Mouse (Mus musculus): Measurements from ENCODE around the gene Cpeb4. TPM values are rescaled to one million over a fixed set of nuclear protein-coding genes. Genes with fewer than 3 reads are reported as not detected.
A peak's percentile ranks its signal among the peaks of the same experiment; 100 is the strongest.

Gene Cpeb4
- polyA plus RNA-seq, 1 experiment from 2014 or later, result 34.5 TPM

DNA sequence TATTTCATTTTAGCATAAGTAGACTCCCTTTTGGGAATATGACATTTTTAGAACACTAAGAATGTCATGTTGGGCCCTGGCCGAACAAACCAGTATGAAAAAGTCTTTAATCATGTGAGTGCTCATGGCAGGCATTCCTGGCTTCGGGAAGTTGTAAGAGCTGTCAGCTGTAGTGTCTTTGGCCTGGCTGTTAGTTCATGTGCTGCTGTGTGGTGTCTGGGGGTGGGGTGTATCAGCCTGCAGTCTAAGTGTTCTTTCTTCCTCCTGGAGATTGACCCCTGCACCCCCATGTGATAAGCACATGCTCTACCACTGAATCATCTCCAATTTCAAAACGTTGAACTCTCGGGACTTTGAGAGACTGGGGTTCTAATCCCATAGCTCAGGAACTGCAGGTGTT is 63.6 kb downstream of the Cpeb4 start:
- no peak overlapping the region for H3K9ac ChIP-seq (replicated peaks; ENCODE audit: low read length)
- no peaks in the 10 kb centered on the region for H3K9me3 ChIP-seq (ENCODE audit: control insufficient read depth, low read length)
- ATAC-seq (ENCODE audit: low FRiP score, low TSS enrichment), result no peak
- H3K4me2 ChIP-seq (ENCODE audit: low read length), result no peak overlapping the region
- peaks cover 36% of the 10 kb centered on the region for H3K36me3 ChIP-seq (ENCODE audit: control insufficient read depth, insufficient read depth, low read length)
- no peak overlapping the region for H3K4me3 ChIP-seq (replicated peaks; ENCODE audit: low read depth, low read length)
- H3K27ac ChIP-seq (replicated peaks; ENCODE audit: low read depth, low read length), result no peak overlapping the region
- H3K27me3 ChIP-seq (ENCODE audit: control insufficient read depth, insufficient read depth, low read length), result no peaks in the 10 kb centered on the region
- WGBS, result 58% methylated on average over 4 of the region's 4 CpGs
- H3K4me1 ChIP-seq (ENCODE audit: control insufficient read depth, insufficient read depth, low read length), result peaks cover 2% of the 10 kb centered on the region
- no peak for DNase-seq

DNA sequence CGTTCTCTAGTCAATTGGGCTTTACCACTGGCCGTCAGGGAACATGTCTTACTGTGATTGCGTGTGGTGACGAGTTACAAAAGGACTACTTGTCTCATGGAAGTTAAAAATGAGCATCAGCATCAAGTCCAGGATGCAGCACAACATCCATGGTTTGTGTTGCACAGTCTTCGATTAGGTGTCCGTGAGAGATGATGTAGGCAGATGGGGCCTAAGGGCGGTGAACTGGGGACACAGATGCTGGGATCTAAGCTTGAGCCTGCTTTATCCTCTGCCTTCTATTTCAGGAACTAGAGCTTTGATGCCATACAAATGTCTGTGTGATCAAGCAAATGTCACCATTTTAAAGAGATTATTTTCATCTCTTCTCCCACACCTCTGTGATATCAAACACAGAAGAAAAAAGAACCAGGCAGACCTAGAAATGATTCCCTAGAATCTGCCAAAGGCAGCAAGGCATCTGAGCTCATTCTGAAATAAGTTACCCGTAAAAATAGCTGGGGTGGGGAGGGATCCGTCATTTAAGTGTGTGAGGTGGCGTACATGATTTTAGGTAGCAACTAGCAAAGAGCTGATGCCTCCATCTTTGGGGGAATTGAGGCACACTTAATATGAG is 65.0 kb downstream of the Cpeb4 start:
- no peak overlapping the region for H3K27ac ChIP-seq (replicated peaks; ENCODE audit: low read depth, low read length)
- peaks cover 22% of the 10 kb centered on the region for H3K36me3 ChIP-seq (ENCODE audit: control insufficient read depth, insufficient read depth, low read length)
- 91% methylated on average over 10 of the region's 10 CpGs for WGBS
- no peaks in the 10 kb centered on the region for H3K9me3 ChIP-seq (ENCODE audit: control insufficient read depth, low read length)
- ATAC-seq (ENCODE audit: low FRiP score, low TSS enrichment) (no peak), DNase-seq (no peak)
- H3K4me3 ChIP-seq (replicated peaks; ENCODE audit: low read depth, low read length), result no peak overlapping the region
- no peaks in the 10 kb centered on the region for H3K27me3 ChIP-seq (ENCODE audit: control insufficient read depth, insufficient read depth, low read length)
- peaks cover 16% of the 10 kb centered on the region for H3K4me1 ChIP-seq (ENCODE audit: control insufficient read depth, insufficient read depth, low read length)
- H3K4me2 ChIP-seq (ENCODE audit: low read length), result no peak overlapping the region
- no peak overlapping the region for H3K9ac ChIP-seq (replicated peaks; ENCODE audit: low read length)

DNA sequence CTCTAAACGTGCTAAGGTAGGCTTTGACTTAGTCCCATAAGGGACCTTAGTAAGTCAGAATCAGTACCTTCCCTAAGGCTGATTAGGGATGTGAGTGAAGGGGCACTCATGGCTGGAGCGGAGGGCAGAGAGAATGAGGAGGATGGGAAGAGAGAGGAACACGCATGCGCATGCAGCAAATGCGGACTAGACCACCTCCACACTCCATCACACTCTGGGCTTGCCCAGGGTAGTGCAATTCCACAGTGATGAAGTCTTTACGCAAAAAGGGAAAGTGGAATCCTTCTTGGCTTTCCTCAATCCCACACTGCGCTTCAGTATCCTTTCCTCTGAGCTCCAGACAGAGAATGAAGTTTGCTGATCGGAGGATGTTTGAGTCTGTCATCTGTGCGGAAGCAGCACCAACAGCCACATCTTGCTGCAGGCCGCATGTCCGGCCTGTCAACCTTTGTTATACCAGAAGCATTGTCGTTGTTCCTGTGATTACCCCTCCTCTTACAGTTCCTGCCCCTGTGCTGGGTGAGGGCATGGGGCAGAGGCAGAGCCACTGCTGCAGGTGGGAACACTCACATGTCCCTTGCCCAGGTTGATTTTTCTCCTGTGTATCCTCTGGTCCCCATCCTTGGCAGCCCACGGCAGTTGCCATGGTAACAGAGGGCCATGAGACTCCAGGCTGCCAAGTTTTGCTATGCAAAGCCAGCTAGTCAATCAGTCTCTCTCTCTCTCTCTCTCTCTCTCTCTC is 69.1 kb downstream of the Cpeb4 start:
- Histone ChIP-seq H3K4me3 (replicated peaks; ENCODE audit: low read depth, low read length) (no peak overlapping the region), H3K9ac (replicated peaks; ENCODE audit: low read length) (peak overlapping the region; percentile 43; the same call in 1 of the 2 replicates), H3K4me1 (ENCODE audit: control insufficient read depth, insufficient read depth, low read length) (peaks cover 20% of the 10 kb centered on the region), H3K9me3 (ENCODE audit: control insufficient read depth, low read length) (no peaks in the 10 kb centered on the region), H3K36me3 (ENCODE audit: control insufficient read depth, insufficient read depth, low read length) (0 out of 2 replicates have a peak, but pooled peaks cover 3% of the 10 kb centered on the region), H3K27ac (replicated peaks; ENCODE audit: low read depth, low read length) (peak overlapping the region; percentile 86), H3K27me3 (ENCODE audit: control insufficient read depth, insufficient read depth, low read length) (no peaks in the 10 kb centered on the region), H3K4me2 (ENCODE audit: low read length) (peak overlapping the region; percentile 38)
- peak; percentile 93 for DNase-seq
- peak; percentile 79 for ATAC-seq (ENCODE audit: low FRiP score, low TSS enrichment)
- WGBS, result 56% methylated on average over 13 of the region's 13 CpGs

DNA sequence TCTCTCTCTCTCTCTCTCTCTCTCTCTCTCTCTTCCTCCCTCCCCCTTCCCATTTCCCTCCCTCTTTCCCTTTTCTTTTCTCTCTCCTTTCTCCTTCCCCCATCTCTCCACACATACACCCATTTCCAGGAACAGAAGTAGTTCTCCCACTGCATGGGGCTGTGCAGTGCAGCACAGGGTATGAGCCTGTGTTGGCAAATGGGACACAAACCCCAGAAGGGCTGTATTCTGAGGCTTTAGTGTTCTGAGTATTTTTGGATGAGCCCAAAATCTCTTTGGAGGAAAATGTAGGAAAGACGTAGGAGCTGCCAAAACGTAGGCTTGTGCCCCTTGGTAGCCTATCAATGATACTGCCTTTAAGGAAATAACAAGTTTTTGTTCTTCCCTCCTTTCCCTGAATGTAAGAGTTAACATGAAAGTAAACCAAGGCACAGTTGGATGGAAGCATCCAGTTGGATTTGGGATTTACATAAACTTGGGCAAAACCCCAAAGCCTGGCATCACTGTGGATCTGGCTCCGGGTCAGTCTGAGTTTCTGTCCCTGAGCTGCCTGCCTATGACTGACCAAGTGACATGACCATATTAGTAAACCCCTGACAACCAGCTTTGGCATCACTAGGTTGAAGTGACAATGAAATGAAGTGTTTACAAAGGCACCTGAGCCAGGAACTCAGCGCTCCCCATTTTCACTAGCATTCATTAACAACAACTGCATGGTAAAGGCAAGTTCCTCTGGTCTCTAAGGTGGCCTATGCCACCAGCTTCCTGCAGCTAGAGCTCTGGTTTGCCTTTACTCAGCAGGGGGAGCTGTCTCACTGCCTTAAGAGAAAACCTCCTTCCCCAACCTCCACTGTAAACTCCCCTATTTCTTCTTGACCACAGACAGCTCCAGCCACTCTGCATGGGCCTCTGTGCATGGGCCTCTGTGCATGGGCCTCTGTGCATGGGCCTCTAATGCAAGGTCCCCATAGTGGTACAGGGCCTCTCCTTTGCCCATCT is 69.9 kb downstream of the Cpeb4 start:
- H3K9ac ChIP-seq (replicated peaks; ENCODE audit: low read length), result no peak overlapping the region
- H3K27me3 ChIP-seq (ENCODE audit: control insufficient read depth, insufficient read depth, low read length), result no peaks in the 10 kb centered on the region
- H3K4me3 ChIP-seq (replicated peaks; ENCODE audit: low read depth, low read length), result no peak overlapping the region
- no peaks in the 10 kb centered on the region for H3K9me3 ChIP-seq (ENCODE audit: control insufficient read depth, low read length)
- peak; percentile 48 for DNase-seq
- no peaks in the 10 kb centered on the region for H3K36me3 ChIP-seq (ENCODE audit: control insufficient read depth, insufficient read depth, low read length)
- H3K27ac ChIP-seq (replicated peaks; ENCODE audit: low read depth, low read length), result peak overlapping the region; percentile 86
- H3K4me2 ChIP-seq (ENCODE audit: low read length), result peak overlapping the region; percentile 38; the same call in 1 of the 2 replicates
- H3K4me1 ChIP-seq (ENCODE audit: control insufficient read depth, insufficient read depth, low read length), result peaks cover 20% of the 10 kb centered on the region
- WGBS, result 79% methylated on average over 4 of the region's 4 CpGs
- peak; percentile 57; the same call in 1 of the 2 replicates for ATAC-seq (ENCODE audit: low FRiP score, low TSS enrichment)

DNA sequence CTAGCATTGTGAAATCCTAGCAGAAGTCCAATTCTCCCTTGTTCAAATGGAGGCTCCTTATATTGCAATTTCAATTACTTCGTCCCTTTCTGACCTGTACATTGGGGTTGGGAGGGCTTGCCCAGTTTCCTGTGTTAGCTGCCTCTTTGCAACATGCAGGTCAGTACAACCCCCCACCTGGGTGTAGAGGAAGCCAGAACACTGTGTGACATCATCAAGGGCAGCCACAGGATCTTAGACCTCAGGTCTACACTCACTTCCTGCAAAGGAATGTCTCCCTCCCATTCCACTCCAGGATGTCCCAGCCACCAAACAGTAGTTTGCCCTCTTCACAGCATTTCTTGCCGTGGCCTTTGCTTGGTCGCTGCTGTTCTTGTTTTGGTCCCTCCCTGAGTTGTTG is 73.5 kb downstream of the Cpeb4 start:
- WGBS, result 88% methylated on average over 3 of the region's 3 CpGs
- DNase-seq, result no peak
- no peak for ATAC-seq (ENCODE audit: low FRiP score, low TSS enrichment)
- Histone ChIP-seq H3K36me3 (ENCODE audit: control insufficient read depth, insufficient read depth, low read length) (no peaks in the 10 kb centered on the region), H3K27me3 (ENCODE audit: control insufficient read depth, insufficient read depth, low read length) (no peaks in the 10 kb centered on the region), H3K4me3 (replicated peaks; ENCODE audit: low read depth, low read length) (no peak overlapping the region), H3K9me3 (ENCODE audit: control insufficient read depth, low read length) (no peaks in the 10 kb centered on the region), H3K4me1 (ENCODE audit: control insufficient read depth, insufficient read depth, low read length) (peaks cover 20% of the 10 kb centered on the region), H3K27ac (replicated peaks; ENCODE audit: low read depth, low read length) (no peak overlapping the region), H3K4me2 (ENCODE audit: low read length) (no peak overlapping the region), H3K9ac (replicated peaks; ENCODE audit: low read length) (no peak overlapping the region)

DNA sequence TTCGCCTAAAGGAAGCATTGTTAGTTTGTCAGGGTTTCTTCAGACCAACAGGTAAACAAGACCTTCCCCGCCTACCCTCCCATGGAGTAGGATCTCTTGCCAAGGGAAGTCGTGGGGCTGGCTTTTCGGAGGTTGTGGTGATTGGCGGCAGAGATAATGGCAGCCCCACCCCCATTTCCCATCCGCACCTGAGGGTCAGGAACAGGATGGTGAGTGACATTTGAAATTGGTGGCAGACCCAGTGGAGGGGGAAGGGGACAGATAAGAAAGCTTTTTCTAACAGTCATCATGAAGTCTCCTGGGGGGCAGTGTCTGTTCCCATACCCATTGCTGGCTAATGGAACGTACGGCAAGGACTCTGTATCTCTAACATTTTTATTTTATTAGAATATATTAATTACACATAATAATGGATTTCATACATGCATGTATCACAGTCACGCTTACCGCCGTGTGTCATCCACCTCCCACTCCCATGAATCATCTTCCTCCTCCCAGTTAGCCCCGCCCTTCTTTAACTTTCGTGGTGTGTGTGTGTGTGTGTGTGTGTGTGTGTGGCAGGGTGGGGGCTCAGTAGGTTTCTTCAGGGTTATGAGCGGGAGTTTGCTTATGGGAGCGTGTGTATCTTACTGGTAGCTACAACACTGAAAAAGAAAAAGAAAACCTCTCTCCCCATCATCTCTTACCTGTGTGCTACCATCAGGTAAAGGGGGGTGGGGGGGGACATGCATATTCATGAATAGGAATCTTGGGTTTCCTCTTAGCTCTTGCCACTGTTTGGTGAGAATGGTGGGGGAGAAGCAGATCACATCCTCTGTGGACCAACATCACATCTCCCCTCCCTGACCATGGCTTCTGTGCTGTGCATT is 76.7 kb downstream of the Cpeb4 start:
- H3K9me3 ChIP-seq (ENCODE audit: control insufficient read depth, low read length), result no peaks in the 10 kb centered on the region
- ATAC-seq (ENCODE audit: low FRiP score, low TSS enrichment) (peak; percentile 71), DNase-seq (peak; percentile 14)
- H3K27ac ChIP-seq (replicated peaks; ENCODE audit: low read depth, low read length), result no peak overlapping the region; the same call in 1 of the 2 replicates
- 22% methylated on average over 15 of the region's 15 CpGs for WGBS
- no peaks in the 10 kb centered on the region for H3K36me3 ChIP-seq (ENCODE audit: control insufficient read depth, insufficient read depth, low read length)
- peak overlapping the region; percentile 54 for H3K9ac ChIP-seq (replicated peaks; ENCODE audit: low read length)
- peak overlapping the region; percentile 43 for H3K4me3 ChIP-seq (replicated peaks; ENCODE audit: low read depth, low read length)
- H3K4me1 ChIP-seq (ENCODE audit: control insufficient read depth, insufficient read depth, low read length), result no peaks in the 10 kb centered on the region
- peak overlapping the region; percentile 62 for H3K4me2 ChIP-seq (ENCODE audit: low read length)
- no peaks in the 10 kb centered on the region for H3K27me3 ChIP-seq (ENCODE audit: control insufficient read depth, insufficient read depth, low read length)

DNA sequence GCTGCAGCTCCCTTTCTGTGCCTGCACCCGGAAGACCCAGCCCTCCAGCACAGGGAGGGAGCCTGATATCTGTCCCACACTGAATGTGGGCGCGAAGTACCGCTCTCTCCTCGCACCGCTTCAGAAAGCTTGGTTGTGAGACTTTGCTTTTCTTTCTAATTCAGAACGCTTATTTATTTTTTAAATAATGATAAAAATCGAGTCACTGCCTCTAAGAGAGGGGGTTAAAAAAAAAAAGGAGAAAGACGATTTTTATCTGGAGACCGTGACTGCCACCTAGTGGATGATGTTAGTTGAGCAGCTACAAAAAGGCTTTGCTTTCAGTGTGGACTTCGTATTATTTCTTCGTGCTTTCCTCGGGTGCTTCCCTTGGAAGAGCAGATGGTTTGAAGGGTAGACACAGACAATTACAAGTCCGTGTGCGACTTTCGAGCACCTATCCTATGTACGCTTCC is 77.3 kb downstream of the Cpeb4 start:
- DNase-seq, result peak; percentile 95
- H3K27ac ChIP-seq (replicated peaks; ENCODE audit: low read depth, low read length), result no peak overlapping the region; the same call in 1 of the 2 replicates
- no peaks in the 10 kb centered on the region for H3K27me3 ChIP-seq (ENCODE audit: control insufficient read depth, insufficient read depth, low read length)
- peak overlapping the region; percentile 62 for H3K4me2 ChIP-seq (ENCODE audit: low read length)
- H3K4me3 ChIP-seq (replicated peaks; ENCODE audit: low read depth, low read length), result peak overlapping the region; percentile 43
- H3K4me1 ChIP-seq (ENCODE audit: control insufficient read depth, insufficient read depth, low read length), result no peaks in the 10 kb centered on the region
- H3K9ac ChIP-seq (replicated peaks; ENCODE audit: low read length), result peak overlapping the region; percentile 54
- no peaks in the 10 kb centered on the region for H3K36me3 ChIP-seq (ENCODE audit: control insufficient read depth, insufficient read depth, low read length)
- ATAC-seq (ENCODE audit: low FRiP score, low TSS enrichment), result peak; percentile 81
- no peaks in the 10 kb centered on the region for H3K9me3 ChIP-seq (ENCODE audit: control insufficient read depth, low read length)
- 2% methylated on average over 17 of the region's 17 CpGs for WGBS

DNA sequence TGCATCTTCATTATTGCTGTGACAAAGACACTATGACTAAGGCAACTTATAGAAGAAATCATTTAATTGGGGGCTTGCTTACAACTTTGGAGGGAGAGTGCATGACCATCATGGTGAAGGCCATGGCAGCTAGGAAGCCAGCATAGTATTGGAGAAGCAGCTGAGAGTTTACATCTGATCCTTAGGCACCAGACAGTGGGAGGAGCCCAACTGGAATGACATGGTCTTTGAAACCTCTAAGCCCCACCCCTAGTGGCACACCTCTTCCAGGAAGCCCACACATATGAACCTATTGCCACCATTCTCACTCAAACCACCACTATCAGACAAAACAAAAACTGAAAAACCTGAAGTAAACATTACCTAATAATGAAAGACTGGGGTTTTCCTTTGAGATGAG is 88.1 kb downstream of the Cpeb4 start:
- no peaks in the 10 kb centered on the region for H3K9me3 ChIP-seq (ENCODE audit: control insufficient read depth, low read length)
- H3K27me3 ChIP-seq (ENCODE audit: control insufficient read depth, insufficient read depth, low read length), result no peaks in the 10 kb centered on the region
- no peak overlapping the region for H3K9ac ChIP-seq (replicated peaks; ENCODE audit: low read length)
- no peaks in the 10 kb centered on the region for H3K36me3 ChIP-seq (ENCODE audit: control insufficient read depth, insufficient read depth, low read length)
- no peak overlapping the region for H3K27ac ChIP-seq (replicated peaks; ENCODE audit: low read depth, low read length)
- no peaks in the 10 kb centered on the region for H3K4me1 ChIP-seq (ENCODE audit: control insufficient read depth, insufficient read depth, low read length)
- DNase-seq (no peak), ATAC-seq (ENCODE audit: low FRiP score, low TSS enrichment) (no peak)
- no peak overlapping the region for H3K4me3 ChIP-seq (replicated peaks; ENCODE audit: low read depth, low read length)
- no peak overlapping the region for H3K4me2 ChIP-seq (ENCODE audit: low read length)
